Mouse (Mus musculus) ES-Bruce4 (cell line): ENCODE measurements around the gene Ankrd23.

Source experiments
- CTCF ChIP-seq: IDR thresholded peaks from one replicate; pipeline ENCODE4 v1.8.1; 2011; ENCODE audit warnings: low read depth, low read length
- POLR2A ChIP-seq: IDR thresholded peaks from one replicate; pipeline ENCODE4 v1.8.1; 2011; ENCODE audit warnings: low read length; ENCODE audit not compliant: insufficient read depth

DNA sequence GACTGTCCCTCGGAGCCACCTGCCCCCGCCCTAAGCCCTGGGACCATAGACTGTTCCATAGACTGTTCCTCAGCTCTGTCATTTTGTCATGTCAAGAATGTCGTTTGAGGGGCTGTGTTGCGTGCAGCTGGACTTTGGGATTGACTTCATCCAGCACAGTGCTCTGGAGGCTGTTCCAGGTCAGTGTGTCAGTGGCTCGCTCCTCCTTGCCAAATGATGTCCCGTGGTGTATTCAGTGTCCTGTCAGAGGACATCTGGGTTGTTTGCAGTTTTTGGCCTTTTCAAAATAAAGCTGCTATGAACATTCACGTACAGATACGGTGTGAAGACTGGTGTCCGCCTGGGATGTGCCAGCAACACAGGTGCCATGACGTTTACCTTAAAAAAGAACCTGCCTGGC is 9.8 kb downstream of the Ankrd23 start:
- TF ChIP-seq POLR2A (no peak), CTCF (no peak)
